Mouse (Mus musculus) layer of hippocampus, postnatal 10 days (tissue): ENCODE measurements around the gene Nosip. TPM values are rescaled to one million over a fixed set of nuclear protein-coding genes. Genes with fewer than 3 reads are reported as not detected.
A peak's percentile ranks its signal among the peaks of the same experiment; 100 is the strongest.
"Not testable (repeated sequence)": the region's sequence is repeated elsewhere in the genome, so short reads cannot be mapped to it uniquely, and the experiment has no call there.

Experiments used
- DNase-seq, 2 experiments: peaks; one replicate each; pipeline ENCODE4 v3.0.0; 2021; ENCODE audit warnings: low spot score in 2 of 2
- long read RNA-seq: library from polyadenylated mRNA; stranded (forward); transcript quantifications from one replicate; pipeline ENCODE4 v2.0.0, GENCODE M21; 2023
- total RNA-seq, 2 experiments: library from RNA; stranded (reverse); gene quantifications; 2 replicates each; pipeline ENCODE4 v1.2.3; 2021

Gene Nosip
- 10 to 100 TPM; 47.2 to 51.6 TPM for total RNA-seq
- long read RNA-seq, transcript Nosip-201 (9 exons, 1,814 nt): major isoform, 21 of 34 reads
- long read RNA-seq, partial matches to known transcripts: 3 of 34 reads
- long read RNA-seq, other reads (novel, unspliced or antisense): 7 of 34 reads

- DNase-seq: peak; percentile 95 to 96
Observed at GRCm38 (mm10) chr7:45062239-45062835, at the start of gene Nosip, which contains the start of gene Prrg2. Gene Nosip (plus strand): TSS chr7:45062429. Gene Prrg2 (minus strand): TSS chr7:45062677.

- no peak for DNase-seq
Observed at GRCm38 (mm10) chr7:45012824-45013223, 49.4 kb upstream of the Nosip start.

- DNase-seq: no peak
Observed at GRCm38 (mm10) chr7:45013366-45014095, 48.7 kb upstream of the Nosip start.

- no peak for DNase-seq
Observed at GRCm38 (mm10) chr7:45014096-45014451, 48.2 kb upstream of the Nosip start.

- DNase-seq: no peak
Observed at GRCm38 (mm10) chr7:45015344-45015956, 46.8 kb upstream of the Nosip start.

GRCm38 (mm10) chr7:45015957-45016612 is 46.1 kb upstream of the Nosip start, which contains the start of gene Scaf1:
Gene Scaf1 (minus strand): TSS chr7:45016363.
- DNase-seq: peak; percentile 98 to 99

GRCm38 (mm10) chr7:45016761-45017160 is 45.5 kb upstream of the Nosip start:
- no peak for DNase-seq

- DNase-seq: peak; percentile 69 to 76
Observed at GRCm38 (mm10) chr7:45017242-45018061, 44.8 kb upstream of the Nosip start, which contains the start of gene Rras. Gene Rras (plus strand): TSS chr7:45017961.

- no peak for DNase-seq
Observed at GRCm38 (mm10) chr7:45019031-45019571, 43.1 kb upstream of the Nosip start.

- no peak for DNase-seq
Observed at GRCm38 (mm10) chr7:45020225-45020624, 42.0 kb upstream of the Nosip start.

- not testable (repeated sequence) for DNase-seq
Observed at GRCm38 (mm10) chr7:45023711-45024110, 38.5 kb upstream of the Nosip start.

- no peak for DNase-seq
Observed at GRCm38 (mm10) chr7:45024281-45025248, 37.7 kb upstream of the Nosip start.

- peak in 1 of 2 experiments; percentile 40 for DNase-seq
Observed at GRCm38 (mm10) chr7:45025601-45026220, 36.5 kb upstream of the Nosip start.

- no peak for DNase-seq
Observed at GRCm38 (mm10) chr7:45026256-45026655, 36.0 kb upstream of the Nosip start.

GRCm38 (mm10) chr7:45027761-45028160 is 34.5 kb upstream of the Nosip start:
- DNase-seq: no peak

- no peak for DNase-seq
Observed at GRCm38 (mm10) chr7:45028351-45028750, 33.9 kb upstream of the Nosip start.

GRCm38 (mm10) chr7:45029995-45030394 is 32.2 kb upstream of the Nosip start:
- no peak for DNase-seq

- DNase-seq: no peak
Observed at GRCm38 (mm10) chr7:45030857-45031256, 31.4 kb upstream of the Nosip start.
